Mouse (Mus musculus) forebrain, embryonic 11.5 days (tissue): ENCODE data around the gene Ccdc106. TPM values are rescaled to one million over a fixed set of nuclear protein-coding genes. Genes with fewer than 3 reads are reported as not detected.

Source experiments
- ATAC-seq: fragments of 200-750 bp; cut with Nextera tagmentation; replicated peaks from 2 replicates; pipeline ENCODE4 v1.8.0; 2017; ENCODE audit warnings: moderate TSS enrichment; ENCODE audit not compliant: low FRiP score
- DNase-seq: peaks from one replicate; pipeline ENCODE4 v3.0.0-alpha.2; 2017; ENCODE audit warnings: low spot score
- H3K27ac ChIP-seq: fragments of 300-500 bp; sonication (generic); 2 replicates; pipeline ENCODE4 v1.5.1; 2014; ENCODE audit warnings: low read depth, low read length
- H3K27me3 ChIP-seq: fragments of 300-500 bp; sonication (generic); 2 replicates; pipeline ENCODE4 v1.6.1; 2014; ENCODE audit warnings: mild to moderate bottlenecking, low read length, mixed read lengths; ENCODE audit not compliant: control insufficient read depth, insufficient read depth
- H3K36me3 ChIP-seq: fragments of 300-500 bp; sonication (generic); 2 replicates; pipeline ENCODE4 v1.6.1; 2014; ENCODE audit warnings: mild to moderate bottlenecking, low read length, moderate library complexity, mixed read lengths; ENCODE audit not compliant: control insufficient read depth, insufficient read depth
- H3K4me1 ChIP-seq: fragments of 300-500 bp; sonication (generic); replicated peaks from 2 replicates; pipeline ENCODE4 v1.6.1; 2014; ENCODE audit warnings: low read length, mixed read lengths; ENCODE audit not compliant: control insufficient read depth, insufficient read depth
- H3K4me2 ChIP-seq: fragments of 300-500 bp; sonication (generic); 2 replicates; pipeline ENCODE4 v1.6.1; 2014; ENCODE audit warnings: low read depth, mild to moderate bottlenecking, low read length, moderate library complexity, mixed read lengths; ENCODE audit not compliant: severe bottlenecking
- H3K4me3 ChIP-seq: fragments of 300-500 bp; sonication (generic); 2 replicates; pipeline ENCODE4 v1.5.1; 2014; ENCODE audit warnings: low read depth, low read length
- H3K9ac ChIP-seq: fragments of 300-500 bp; sonication (generic); 2 replicates; pipeline ENCODE4 v1.6.1; 2014; ENCODE audit warnings: low read length
- H3K9me3 ChIP-seq: fragments of 300-500 bp; sonication (generic); 2 replicates; pipeline ENCODE4 v1.6.1; 2016; ENCODE audit warnings: low read length, mixed read lengths; ENCODE audit not compliant: control insufficient read depth
- WGBS: fragments of 180-500 bp; shearing (Covaris S2); extraction: QIAGEN DNeasy Blood & Tissue Kit; methylation state at CpG from one replicate; pipeline ENCODE4 v1.1.7; 2014; 5-methylcytosine and 5-hydroxymethylcytosine counted together
- polyA plus RNA-seq: library from polyadenylated mRNA; unstranded; fragments of >200 nt; fragmentation: Nextera tagmentation; extraction: Ambion mirVana; gene quantifications from 2 replicates; pipeline ENCODE4 v1.2.1, GENCODE M21; 2014

Gene Ccdc106
- polyA plus RNA-seq, 1 experiment from 2014 or later: 7.2 TPM

- Histone ChIP-seq H3K4me2 (no peak overlapping the region), H3K36me3 (no peaks in the 10 kb centered on the region), H3K4me3 (no peak overlapping the region), H3K9me3 (no peaks in the 10 kb centered on the region), H3K27me3 (peaks cover 36% of the 10 kb centered on the region), H3K4me1 (peaks cover 20% of the 10 kb centered on the region), H3K27ac (no peak overlapping the region), H3K9ac (peak overlapping the region; percentile 86; the same call in 1 of the 2 replicates)
- DNase-seq (no peak), ATAC-seq (no peak)
- WGBS: 90% methylated on average over 12 of the region's 12 CpGs
Observed at GRCm38 (mm10) chr7:5059421-5059820, 39.1 kb downstream of the Ccdc106 start.

- H3K4me3 ChIP-seq: peak overlapping the region; percentile 64
- H3K4me2 ChIP-seq: peak overlapping the region; percentile 88
- no peaks in the 10 kb centered on the region for H3K9me3 ChIP-seq
- peak overlapping the region; percentile 98 for H3K27ac ChIP-seq
- WGBS: 2% methylated on average over 27 of the region's 27 CpGs
- H3K27me3 ChIP-seq: peaks cover 27% of the 10 kb centered on the region
- ATAC-seq (0 out of 2 replicates have a peak, but pooled peaks have one; percentile 9), DNase-seq (peak; percentile 87)
- H3K36me3 ChIP-seq: no peaks in the 10 kb centered on the region
- peak overlapping the region; percentile 86 for H3K9ac ChIP-seq
- peaks cover 20% of the 10 kb centered on the region for H3K4me1 ChIP-seq
Observed at GRCm38 (mm10) chr7:5060239-5060731, 39.9 kb downstream of the Ccdc106 start.

DNA sequence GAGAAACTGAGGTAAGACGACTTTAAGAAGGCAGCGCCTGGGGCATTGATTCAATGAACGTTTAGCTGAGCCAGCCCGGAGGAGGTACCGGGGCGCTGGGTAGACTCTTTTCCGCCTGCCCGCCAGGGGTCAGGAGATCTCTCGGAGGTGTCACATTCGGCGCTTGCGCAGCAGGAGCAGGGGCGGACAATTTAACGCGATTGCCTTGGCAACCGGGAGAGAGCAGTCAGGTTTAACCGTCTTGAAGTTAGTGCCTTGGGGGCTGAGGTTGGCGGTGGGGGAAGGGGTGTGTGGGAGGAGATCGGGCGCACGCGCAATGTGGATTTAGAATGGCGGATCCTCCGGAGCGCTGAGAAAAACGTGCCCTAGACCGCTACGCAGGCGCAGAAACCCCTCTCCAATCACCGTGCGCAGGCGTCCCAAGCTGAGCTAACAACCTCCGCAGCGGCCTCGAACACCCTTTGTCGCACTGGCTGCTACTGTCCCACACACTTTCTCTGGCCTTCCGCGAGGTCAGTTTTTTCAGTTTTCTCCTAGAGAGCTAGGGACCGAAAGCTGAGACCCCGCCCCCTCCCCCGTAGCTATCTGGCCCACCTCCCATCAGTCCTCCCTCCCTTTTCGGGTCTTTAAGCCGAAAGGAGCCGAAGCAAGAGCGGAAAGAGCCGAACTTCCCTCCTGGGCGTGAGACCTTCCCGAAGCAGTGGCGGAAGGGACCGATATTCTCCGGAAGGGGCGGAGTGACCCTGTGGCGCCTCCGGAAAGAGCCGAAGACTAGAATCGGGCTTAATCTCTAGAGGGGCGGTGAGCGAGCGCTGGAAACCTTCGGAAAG, 40.8 kb downstream of the Ccdc106 start:
- WGBS: under 1% methylated on average over 60 of the region's 60 CpGs
- Histone ChIP-seq H3K4me2 (peak overlapping the region; percentile 88), H3K4me1 (peaks cover 20% of the 10 kb centered on the region), H3K27me3 (peaks cover 19% of the 10 kb centered on the region), H3K9me3 (no peaks in the 10 kb centered on the region), H3K36me3 (no peaks in the 10 kb centered on the region), H3K27ac (peak overlapping the region; percentile 98), H3K4me3 (peak overlapping the region; percentile 64), H3K9ac (peak overlapping the region; percentile 86)
- peak; percentile 97 for DNase-seq
- ATAC-seq: peak; percentile 88

DNA sequence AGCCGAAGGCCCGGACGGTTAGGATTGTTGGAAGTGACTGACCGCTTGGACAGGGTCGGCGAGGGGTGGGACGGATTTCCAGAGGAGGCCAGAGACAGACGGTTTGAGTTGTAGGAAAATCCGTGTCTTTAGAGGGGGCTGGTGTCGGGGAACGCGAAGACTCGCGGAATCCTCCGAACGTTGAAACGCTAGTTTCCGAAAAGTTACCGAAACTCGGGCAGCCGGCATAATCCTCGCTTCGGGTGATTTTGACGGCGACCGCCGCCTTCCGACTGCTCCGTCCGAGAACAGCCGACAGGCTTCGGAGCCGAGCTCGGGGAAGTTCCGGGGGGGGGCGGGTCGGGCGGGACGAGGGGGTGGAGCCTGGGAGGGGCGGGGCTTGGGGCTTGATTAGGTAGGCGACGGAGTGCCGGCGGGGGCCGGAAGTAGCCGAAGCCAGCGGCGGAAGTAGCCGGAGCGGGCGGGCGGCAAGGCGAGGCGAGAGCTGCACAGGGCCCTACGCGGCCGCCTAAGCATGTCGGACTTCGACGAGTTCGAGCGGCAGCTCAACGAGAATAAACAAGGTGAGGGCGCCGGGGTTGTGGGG, 41.5 kb downstream of the Ccdc106 start, which contains the start of gene U2af2:
Gene U2af2, plus strand, starts transcription at position 370 of the 586 bp plus-strand sequence.
- H3K4me2 ChIP-seq: peak within 1 kb of the TSS; percentile 88
- ATAC-seq: peak; percentile 86
- under 1% methylated on average over 63 of the region's 65 CpGs for WGBS

GRCm38 (mm10) chr7:5062360-5063001, 42.1 kb downstream of the Ccdc106 start:
- no peaks in the 10 kb centered on the region for H3K9me3 ChIP-seq
- H3K4me2 ChIP-seq: peak overlapping the region; percentile 59
- ATAC-seq: peak; percentile 55
- WGBS: under 1% methylated on average over 51 of the region's 51 CpGs
- H3K27ac ChIP-seq: peak overlapping the region; percentile 98
- H3K36me3 ChIP-seq: no peaks in the 10 kb centered on the region; the same call in 1 of the 2 replicates
- peak overlapping the region; percentile 64 for H3K4me3 ChIP-seq
- H3K9ac ChIP-seq: peak overlapping the region; percentile 86
- H3K4me1 ChIP-seq: peaks cover 13% of the 10 kb centered on the region; the same call in 1 of the 2 replicates
- peak; percentile 85 for DNase-seq
- peaks cover 7% of the 10 kb centered on the region for H3K27me3 ChIP-seq

More for the DNA sequence above, 41.5 kb downstream of the Ccdc106 start, which contains the start of gene U2af2:
- H3K27ac ChIP-seq: peak within 1 kb of the TSS; percentile 98
- H3K9ac ChIP-seq: peak within 1 kb of the TSS; percentile 86
- peak within 1 kb of the TSS; percentile 64 for H3K4me3 ChIP-seq
- peaks cover 15% of the 10 kb centered on the region for H3K4me1 ChIP-seq
- peaks cover 13% of the 10 kb centered on the region for H3K27me3 ChIP-seq
- no peaks in the 10 kb centered on the region for H3K36me3 ChIP-seq
- DNase-seq: peak; percentile 98
- no peaks in the 10 kb centered on the region for H3K9me3 ChIP-seq

DNA sequence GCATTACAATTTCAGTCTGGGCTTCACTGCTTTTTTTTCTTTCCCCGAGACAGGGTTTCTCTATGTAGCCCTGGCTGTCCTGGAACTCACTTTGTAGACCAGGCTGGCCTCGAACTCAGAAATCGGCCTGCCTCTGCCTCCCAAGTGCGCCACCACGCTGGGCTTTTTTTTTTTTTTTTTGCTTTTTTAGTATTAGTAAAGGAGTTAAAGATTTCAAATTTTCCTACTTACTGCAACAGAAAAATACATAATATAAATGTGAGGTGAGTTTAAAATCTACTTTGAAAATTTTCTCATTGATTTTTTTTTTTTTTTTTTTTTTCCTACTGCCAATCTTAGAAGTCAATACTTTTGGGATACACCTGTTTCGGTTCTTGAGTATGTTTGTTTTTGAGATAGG, 44.5 kb downstream of the Ccdc106 start:
- Histone ChIP-seq H3K4me2 (no peak overlapping the region), H3K4me3 (no peak overlapping the region), H3K36me3 (peaks cover 9% of the 10 kb centered on the region; the same call in 1 of the 2 replicates), H3K27me3 (no peaks in the 10 kb centered on the region), H3K27ac (no peak overlapping the region), H3K9me3 (no peaks in the 10 kb centered on the region), H3K9ac (no peak overlapping the region), H3K4me1 (peaks cover 13% of the 10 kb centered on the region; the same call in 1 of the 2 replicates)
- WGBS: 90% methylated on average over 6 of the region's 6 CpGs
- ATAC-seq (no peak), DNase-seq (no peak)

GRCm38 (mm10) chr7:5073586-5073985, 53.2 kb downstream of the Ccdc106 start:
- Histone ChIP-seq H3K36me3 (peaks cover 42% of the 10 kb centered on the region), H3K4me3 (no peak overlapping the region), H3K27ac (no peak overlapping the region), H3K4me2 (no peak overlapping the region), H3K4me1 (no peaks in the 10 kb centered on the region), H3K9me3 (no peaks in the 10 kb centered on the region), H3K27me3 (no peaks in the 10 kb centered on the region), H3K9ac (no peak overlapping the region)
- ATAC-seq: no peak
- no peak for DNase-seq
- WGBS: 83% methylated on average over 1 of the region's 1 CpGs

DNA sequence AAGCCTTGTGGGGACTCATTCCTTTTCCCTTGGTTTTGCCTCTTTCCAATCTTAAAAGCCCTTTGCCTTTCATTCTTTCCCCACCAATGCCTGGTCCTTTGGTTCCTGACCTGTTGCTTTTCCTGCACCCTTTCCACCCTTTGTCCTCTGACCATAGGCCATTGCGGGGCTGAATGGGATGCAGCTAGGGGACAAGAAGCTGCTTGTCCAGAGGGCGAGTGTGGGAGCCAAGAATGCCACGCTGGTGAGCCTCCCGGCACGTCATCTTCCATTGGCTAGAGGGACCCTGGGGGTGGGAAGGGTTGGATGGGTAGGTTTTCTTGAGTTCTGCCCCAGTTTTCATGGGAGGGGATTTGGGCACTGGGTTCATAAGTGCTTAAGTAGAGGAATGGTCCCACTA, 54.6 kb downstream of the Ccdc106 start:
- 95% methylated on average over 5 of the region's 5 CpGs for WGBS
- no peak for ATAC-seq
- H3K9me3 ChIP-seq: no peaks in the 10 kb centered on the region
- peaks cover 42% of the 10 kb centered on the region for H3K36me3 ChIP-seq
- H3K4me3 ChIP-seq: no peak overlapping the region
- no peak for DNase-seq
- H3K4me1 ChIP-seq: no peaks in the 10 kb centered on the region
- H3K27ac ChIP-seq: no peak overlapping the region
- H3K4me2 ChIP-seq: no peak overlapping the region
- no peaks in the 10 kb centered on the region for H3K27me3 ChIP-seq
- H3K9ac ChIP-seq: no peak overlapping the region
